Mouse (Mus musculus) urinary bladder, postnatal 0 days (tissue): ENCODE measurements around the gene Zfp994. TPM values are rescaled to one million over a fixed set of nuclear protein-coding genes. Genes with fewer than 3 reads are reported as not detected.

Experiments used
- polyA plus RNA-seq: library from polyadenylated mRNA; unstranded; fragments of >200 nt; fragmentation: Nextera tagmentation; extraction: Ambion mirVana; gene quantifications from 2 replicates; pipeline ENCODE4 v1.2.1, GENCODE M21; 2015

The Zfp994 gene
- polyA plus RNA-seq = 1.6 and 1.8 TPM in 2 replicates

GRCm38 (mm10) chr17:22225422-22226012 lies at the start of gene Zfp994:
Gene Zfp994, minus strand, starts transcription at chr17:22225616.

GRCm38 (mm10) chr17:22165722-22166294 lies 59.6 kb downstream of the Zfp994 start, which contains the start of gene Zfp947:
Gene Zfp947, minus strand, starts transcription at chr17:22166190.

Other genes with a start within 250 kb of the Zfp994 start
- gene Zfp947, start 59.4 kb downstream of the Zfp994 start, polyA plus RNA-seq = 1.1 and 1.7 TPM in 2 replicates
- gene CT030661.1, start 89.2 kb upstream of the Zfp994 start, polyA plus RNA-seq = 5.9 and 7.2 TPM in 2 replicates
- gene Zfp944, start 135.8 kb upstream of the Zfp994 start, polyA plus RNA-seq = 6.7 and 7.0 TPM in 2 replicates
- gene Zfp758, start 135.8 kb upstream of the Zfp994 start, polyA plus RNA-seq = 4.1 and 5.4 TPM in 2 replicates
- gene Zfp946, start 198.6 kb upstream of the Zfp994 start, polyA plus RNA-seq = 3.7 and 4.5 TPM in 2 replicates